Mouse (Mus musculus): ENCODE measurements around the gene Bhlhb9. TPM values are rescaled to one million over a fixed set of nuclear protein-coding genes. Genes with fewer than 3 reads are reported as not detected.
"Not testable (repeated sequence)": the region's sequence is repeated elsewhere in the genome, so short reads cannot be mapped to it uniquely, and the experiment has no call there.

Gene Bhlhb9
- 46.6 and 51.1 TPM in 2 replicates for polyA plus RNA-seq (2014; fragmentation: Nextera tagmentation; extraction: Ambion mirVana)

- not testable (repeated sequence) for H3K4me1 ChIP-seq (ENCODE audit: control insufficient read depth, insufficient read depth, low read length); H3K9me3 ChIP-seq (ENCODE audit: control insufficient read depth, low read depth, low read length); H3K27me3 ChIP-seq (ENCODE audit: control insufficient read depth, insufficient read depth, low read length); H3K27ac ChIP-seq (ENCODE audit: low read length); H3K36me3 ChIP-seq (ENCODE audit: control insufficient read depth, insufficient read depth, low read length)
- Histone ChIP-seq H3K9ac (replicated peaks; ENCODE audit: low read depth, low read length) (peak within 1 kb of the TSS; percentile 30; the same call in 1 of the 2 replicates), H3K4me3 (ENCODE audit: low read depth, low read length) (peak within 1 kb of the TSS; percentile 47), H3K4me2 (replicated peaks; ENCODE audit: low read depth, low read length) (peak within 1 kb of the TSS; percentile 49)
- WGBS = 6% methylated on average over 3 of the region's 5 CpGs
- peak; percentile 11; the same call in 1 of the 2 replicates for ATAC-seq (ENCODE audit: insufficient number of reproducible peaks, insufficient read depth, low FRiP score, low read depth)
Measured at GRCm38 (mm10) chrX:135797212-135797644, at the start of gene Bhlhb9. Gene Bhlhb9 (plus strand): TSS chrX:135797594.

DNA sequence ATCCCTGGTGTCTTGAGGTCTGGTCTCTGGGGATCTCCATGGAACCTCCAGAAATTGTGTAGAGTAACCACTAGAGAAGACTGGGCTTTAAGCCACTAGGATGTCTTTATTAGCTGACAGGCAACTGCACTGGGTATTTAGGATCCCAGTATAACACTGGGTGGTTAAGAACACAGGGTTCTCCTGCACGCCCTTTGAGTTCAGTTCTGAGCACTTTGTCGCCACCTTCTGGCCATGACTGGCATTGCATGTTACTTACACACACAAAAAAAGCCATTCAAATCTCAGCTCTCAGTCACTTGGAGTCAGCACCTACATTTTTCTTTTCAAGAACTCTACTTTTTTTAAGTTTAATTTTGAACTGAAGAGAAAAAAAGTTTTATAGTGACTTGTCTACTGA lies 44.6 kb upstream of the Bhlhb9 start:
- no peak for ATAC-seq (ENCODE audit: insufficient number of reproducible peaks, insufficient read depth, low FRiP score, low read depth)
- Histone ChIP-seq H3K27me3 (ENCODE audit: control insufficient read depth, insufficient read depth, low read length) (no peaks in the 10 kb centered on the region), H3K9me3 (ENCODE audit: control insufficient read depth, low read depth, low read length) (no peaks in the 10 kb centered on the region), H3K36me3 (ENCODE audit: control insufficient read depth, insufficient read depth, low read length) (no peaks in the 10 kb centered on the region; the same call in 1 of the 2 replicates), H3K4me2 (replicated peaks; ENCODE audit: low read depth, low read length) (no peak overlapping the region), H3K27ac (ENCODE audit: low read length) (no peak overlapping the region), H3K4me3 (ENCODE audit: low read depth, low read length) (no peak overlapping the region), H3K9ac (replicated peaks; ENCODE audit: low read depth, low read length) (no peak overlapping the region), H3K4me1 (ENCODE audit: control insufficient read depth, insufficient read depth, low read length) (no peaks in the 10 kb centered on the region)
- WGBS = 0% methylated on average over 2 of the region's 2 CpGs

DNA sequence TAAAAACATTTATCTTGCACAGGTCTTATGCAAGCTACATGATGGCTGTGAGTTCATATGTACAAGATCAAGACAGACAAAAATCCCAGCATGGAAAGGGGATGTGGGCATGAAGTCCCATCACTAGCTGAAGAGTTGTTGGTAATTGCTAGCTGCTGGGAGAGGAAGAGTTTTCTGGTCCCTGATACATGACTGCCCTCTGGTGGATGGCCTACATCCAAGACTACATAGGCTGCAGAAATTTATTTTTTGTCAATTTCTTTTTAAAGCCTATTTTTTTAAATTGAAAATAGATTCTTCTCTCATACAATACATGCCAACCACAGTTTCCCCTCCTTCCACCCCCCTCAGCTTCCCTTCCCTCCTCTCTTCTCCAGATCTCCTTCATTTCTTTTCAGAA lies 35.7 kb upstream of the Bhlhb9 start:
- Histone ChIP-seq H3K36me3 (ENCODE audit: control insufficient read depth, insufficient read depth, low read length) (no peaks in the 10 kb centered on the region; the same call in 1 of the 2 replicates), H3K27ac (ENCODE audit: low read length) (no peak overlapping the region), H3K4me3 (ENCODE audit: low read depth, low read length) (no peak overlapping the region), H3K27me3 (ENCODE audit: control insufficient read depth, insufficient read depth, low read length) (no peaks in the 10 kb centered on the region), H3K9me3 (ENCODE audit: control insufficient read depth, low read depth, low read length) (no peaks in the 10 kb centered on the region), H3K4me2 (replicated peaks; ENCODE audit: low read depth, low read length) (no peak overlapping the region), H3K4me1 (ENCODE audit: control insufficient read depth, insufficient read depth, low read length) (no peaks in the 10 kb centered on the region), H3K9ac (replicated peaks; ENCODE audit: low read depth, low read length) (no peak overlapping the region)
- no peak for ATAC-seq (ENCODE audit: insufficient number of reproducible peaks, insufficient read depth, low FRiP score, low read depth)

- 0 out of 2 replicates have a peak, but pooled peaks have one; percentile 23 for ATAC-seq (ENCODE audit: insufficient number of reproducible peaks, insufficient read depth, low FRiP score, low read depth)
- H3K9me3 ChIP-seq (ENCODE audit: control insufficient read depth, low read depth, low read length) = no peaks in the 10 kb centered on the region
- no peaks in the 10 kb centered on the region for H3K4me1 ChIP-seq (ENCODE audit: control insufficient read depth, insufficient read depth, low read length)
- H3K4me2 ChIP-seq (replicated peaks; ENCODE audit: low read depth, low read length) = no peak overlapping the region
- no peaks in the 10 kb centered on the region; the same call in 1 of the 2 replicates for H3K36me3 ChIP-seq (ENCODE audit: control insufficient read depth, insufficient read depth, low read length)
- H3K9ac ChIP-seq (replicated peaks; ENCODE audit: low read depth, low read length) = no peak overlapping the region
- no peaks in the 10 kb centered on the region for H3K27me3 ChIP-seq (ENCODE audit: control insufficient read depth, insufficient read depth, low read length)
- WGBS = 51% methylated on average over 3 of the region's 3 CpGs
- H3K4me3 ChIP-seq (ENCODE audit: low read depth, low read length) = no peak overlapping the region
- H3K27ac ChIP-seq (ENCODE audit: low read length) = no peak overlapping the region
Measured at GRCm38 (mm10) chrX:135768043-135768548, 29.3 kb upstream of the Bhlhb9 start.

GRCm38 (mm10) chrX:135768565-135768964 lies 28.8 kb upstream of the Bhlhb9 start:
- Histone ChIP-seq H3K4me1 (ENCODE audit: control insufficient read depth, insufficient read depth, low read length) (no peaks in the 10 kb centered on the region), H3K27ac (ENCODE audit: low read length) (no peak overlapping the region), H3K9ac (replicated peaks; ENCODE audit: low read depth, low read length) (no peak overlapping the region), H3K27me3 (ENCODE audit: control insufficient read depth, insufficient read depth, low read length) (no peaks in the 10 kb centered on the region), H3K9me3 (ENCODE audit: control insufficient read depth, low read depth, low read length) (no peaks in the 10 kb centered on the region), H3K4me2 (replicated peaks; ENCODE audit: low read depth, low read length) (no peak overlapping the region), H3K4me3 (ENCODE audit: low read depth, low read length) (no peak overlapping the region), H3K36me3 (ENCODE audit: control insufficient read depth, insufficient read depth, low read length) (no peaks in the 10 kb centered on the region; the same call in 1 of the 2 replicates)
- ATAC-seq (ENCODE audit: insufficient number of reproducible peaks, insufficient read depth, low FRiP score, low read depth) = no peak
- 56% methylated on average over 2 of the region's 2 CpGs for WGBS

DNA sequence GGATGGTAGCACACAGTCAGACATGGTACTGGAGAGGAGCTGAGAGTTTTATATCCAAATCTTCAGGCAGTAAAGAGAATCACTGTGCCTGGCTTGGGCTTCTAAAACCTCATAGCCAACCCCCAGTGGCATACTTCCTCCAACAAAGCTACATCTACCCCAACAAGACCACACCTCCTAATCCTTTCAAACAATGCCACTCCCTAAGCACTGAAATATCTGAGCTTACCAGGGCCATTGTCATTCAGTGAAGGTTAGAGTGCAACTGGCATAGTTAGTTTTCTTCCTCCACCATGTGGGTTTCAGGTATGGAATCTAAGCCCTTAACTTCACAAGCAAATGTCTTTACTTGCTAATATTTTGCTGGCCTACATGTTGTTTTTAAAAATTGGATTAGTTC lies 5.9 kb upstream of the Bhlhb9 start:
- H3K36me3 ChIP-seq (ENCODE audit: control insufficient read depth, insufficient read depth, low read length) = no peaks in the 10 kb centered on the region
- no peaks in the 10 kb centered on the region for H3K4me1 ChIP-seq (ENCODE audit: control insufficient read depth, insufficient read depth, low read length)
- H3K27me3 ChIP-seq (ENCODE audit: control insufficient read depth, insufficient read depth, low read length) = no peaks in the 10 kb centered on the region
- no peak overlapping the region for H3K27ac ChIP-seq (ENCODE audit: low read length)
- ATAC-seq (ENCODE audit: insufficient number of reproducible peaks, insufficient read depth, low FRiP score, low read depth) = no peak
- no peak overlapping the region for H3K9ac ChIP-seq (replicated peaks; ENCODE audit: low read depth, low read length)
- no peak overlapping the region for H3K4me3 ChIP-seq (ENCODE audit: low read depth, low read length)
- no peaks in the 10 kb centered on the region for H3K9me3 ChIP-seq (ENCODE audit: control insufficient read depth, low read depth, low read length)
- H3K4me2 ChIP-seq (replicated peaks; ENCODE audit: low read depth, low read length) = no peak overlapping the region

- Histone ChIP-seq H3K9ac (replicated peaks; ENCODE audit: low read depth, low read length) (no peak overlapping the region), H3K9me3 (ENCODE audit: control insufficient read depth, low read depth, low read length) (no peaks in the 10 kb centered on the region), H3K4me1 (ENCODE audit: control insufficient read depth, insufficient read depth, low read length) (no peaks in the 10 kb centered on the region), H3K27ac (ENCODE audit: low read length) (no peak overlapping the region), H3K36me3 (ENCODE audit: control insufficient read depth, insufficient read depth, low read length) (no peaks in the 10 kb centered on the region), H3K27me3 (ENCODE audit: control insufficient read depth, insufficient read depth, low read length) (no peaks in the 10 kb centered on the region), H3K4me3 (ENCODE audit: low read depth, low read length) (no peak overlapping the region), H3K4me2 (replicated peaks; ENCODE audit: low read depth, low read length) (no peak overlapping the region)
- 59% methylated on average over 6 of the region's 6 CpGs for WGBS
- no peak for ATAC-seq (ENCODE audit: insufficient number of reproducible peaks, insufficient read depth, low FRiP score, low read depth)
Measured at GRCm38 (mm10) chrX:135792326-135792725, 5.1 kb upstream of the Bhlhb9 start.

GRCm38 (mm10) chrX:135795591-135796304 lies 1.6 kb upstream of the Bhlhb9 start:
- H3K36me3 ChIP-seq (ENCODE audit: control insufficient read depth, insufficient read depth, low read length); H3K27me3 ChIP-seq (ENCODE audit: control insufficient read depth, insufficient read depth, low read length); H3K27ac ChIP-seq (ENCODE audit: low read length); H3K9me3 ChIP-seq (ENCODE audit: control insufficient read depth, low read depth, low read length); H3K4me1 ChIP-seq (ENCODE audit: control insufficient read depth, insufficient read depth, low read length): not testable (repeated sequence)
- Histone ChIP-seq H3K9ac (replicated peaks; ENCODE audit: low read depth, low read length) (0 out of 2 replicates have a peak overlapping the region, but pooled peaks have one; percentile 30), H3K4me3 (ENCODE audit: low read depth, low read length) (peak overlapping the region; percentile 47), H3K4me2 (replicated peaks; ENCODE audit: low read depth, low read length) (peak overlapping the region; percentile 49)
- peak; percentile 89 for ATAC-seq (ENCODE audit: insufficient number of reproducible peaks, insufficient read depth, low FRiP score, low read depth)
- 31% methylated on average over 25 of the region's 27 CpGs for WGBS

Data from stomach, embryonic 14.5 days (tissue).